Mouse (Mus musculus): ENCODE measurements at regions not wholly inside any gene's neighbourhood (a gene's known extent, or its start where the extent isn't known, plus 50 kb on each side); places are given as distances from the start of the nearest gene placed in this dataset.

DNA sequence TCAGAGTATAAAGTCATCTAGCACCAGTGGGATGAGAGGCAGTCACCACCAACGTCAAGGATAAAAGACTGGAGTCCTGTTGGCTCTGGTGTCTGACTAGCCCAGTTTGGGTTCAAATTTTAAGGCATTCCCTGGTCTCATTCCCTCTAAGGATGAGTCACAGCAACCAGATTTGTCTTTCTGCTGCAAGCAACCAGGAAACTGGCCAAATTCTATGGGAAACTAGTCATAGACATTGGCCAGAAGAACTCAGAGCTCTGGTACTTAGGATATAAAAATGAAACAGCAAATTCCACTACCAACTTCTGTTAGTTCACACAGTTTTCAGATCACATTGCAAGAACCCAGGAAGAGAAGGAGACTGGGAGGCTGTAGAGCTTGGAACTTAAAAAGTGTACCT is 126.2 kb downstream of the Cdca7 start:
- no peak for ATAC-seq
- Histone ChIP-seq H3K9me3 (ENCODE audit: control insufficient read depth, low read length) (no peaks in the 10 kb centered on the region), H3K27me3 (replicated peaks; ENCODE audit: control insufficient read depth, insufficient read depth, low read length) (no peaks in the 10 kb centered on the region), H3K4me3 (ENCODE audit: low read length) (no peak overlapping the region), H3K4me2 (ENCODE audit: low read depth, low read length) (no peak overlapping the region), H3K4me1 (ENCODE audit: control insufficient read depth, insufficient read depth, low read length) (no peaks in the 10 kb centered on the region), H3K9ac (ENCODE audit: low read depth, low read length) (no peak overlapping the region), H3K27ac (ENCODE audit: low read length) (no peak overlapping the region), H3K36me3 (ENCODE audit: control insufficient read depth, insufficient read depth, low read length) (no peaks in the 10 kb centered on the region)
- whole genome bisulfite sequencing, result 74% methylated on average over 1 of the region's 1 CpGs

DNA sequence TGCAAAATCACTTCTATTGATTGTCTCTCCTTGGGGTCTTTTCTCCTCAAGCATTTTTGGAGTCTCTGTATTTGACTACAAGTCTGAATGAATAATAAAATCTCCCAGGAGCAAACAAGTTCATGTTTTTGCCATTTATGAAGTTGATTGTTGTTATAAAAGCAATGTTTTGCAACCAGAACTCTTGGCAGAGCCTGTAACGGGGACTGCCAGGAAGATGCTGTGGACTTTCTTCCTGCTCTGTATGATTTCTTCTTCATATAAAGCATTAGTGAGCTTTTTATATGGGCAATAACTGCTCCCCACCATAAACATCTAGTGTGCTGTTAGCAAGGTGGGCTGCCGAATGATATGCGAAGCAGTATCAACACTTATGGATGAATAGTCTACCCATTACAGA is 136.3 kb downstream of the Cdca7 start:
- Histone ChIP-seq H3K27me3 (replicated peaks; ENCODE audit: control insufficient read depth, insufficient read depth, low read length) (no peaks in the 10 kb centered on the region), H3K27ac (ENCODE audit: low read length) (no peak overlapping the region), H3K4me1 (ENCODE audit: control insufficient read depth, insufficient read depth, low read length) (no peaks in the 10 kb centered on the region), H3K4me3 (ENCODE audit: low read length) (no peak overlapping the region), H3K9ac (ENCODE audit: low read depth, low read length) (no peak overlapping the region), H3K36me3 (ENCODE audit: control insufficient read depth, insufficient read depth, low read length) (no peaks in the 10 kb centered on the region), H3K9me3 (ENCODE audit: control insufficient read depth, low read length) (no peaks in the 10 kb centered on the region), H3K4me2 (ENCODE audit: low read depth, low read length) (no peak overlapping the region)
- 93% methylated on average over 3 of the region's 3 CpGs for WGBS
- no peak for ATAC-seq

DNA sequence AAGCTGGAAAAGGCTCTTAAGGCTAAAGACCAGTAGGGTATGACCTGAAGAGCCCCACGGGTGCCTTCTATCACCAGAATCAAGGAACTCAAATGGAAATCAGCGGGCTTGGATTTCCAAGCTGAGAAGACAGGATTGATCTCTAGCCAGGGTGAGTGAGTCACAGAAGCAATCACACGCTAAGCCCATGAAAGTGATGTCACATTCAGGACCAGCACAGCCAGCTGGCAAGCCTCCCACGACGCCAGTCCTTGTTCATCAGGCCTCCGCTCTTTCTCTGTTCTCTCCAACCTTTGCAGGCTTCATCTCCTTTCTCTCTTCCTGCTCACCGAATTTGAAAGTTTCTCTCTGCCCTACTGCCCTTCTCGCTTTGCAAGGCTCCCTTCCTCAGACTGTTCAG is 138.3 kb downstream of the Cdca7 start:
- Histone ChIP-seq H3K9ac (ENCODE audit: low read depth, low read length) (no peak overlapping the region), H3K4me3 (ENCODE audit: low read length) (no peak overlapping the region), H3K9me3 (ENCODE audit: control insufficient read depth, low read length) (no peaks in the 10 kb centered on the region), H3K27ac (ENCODE audit: low read length) (no peak overlapping the region), H3K27me3 (replicated peaks; ENCODE audit: control insufficient read depth, insufficient read depth, low read length) (no peaks in the 10 kb centered on the region), H3K36me3 (ENCODE audit: control insufficient read depth, insufficient read depth, low read length) (no peaks in the 10 kb centered on the region), H3K4me1 (ENCODE audit: control insufficient read depth, insufficient read depth, low read length) (peaks cover 2% of the 10 kb centered on the region; the same call in 1 of the 2 replicates), H3K4me2 (ENCODE audit: low read depth, low read length) (no peak overlapping the region)
- ATAC-seq, result no peak
- WGBS, result 72% methylated on average over 8 of the region's 8 CpGs

DNA sequence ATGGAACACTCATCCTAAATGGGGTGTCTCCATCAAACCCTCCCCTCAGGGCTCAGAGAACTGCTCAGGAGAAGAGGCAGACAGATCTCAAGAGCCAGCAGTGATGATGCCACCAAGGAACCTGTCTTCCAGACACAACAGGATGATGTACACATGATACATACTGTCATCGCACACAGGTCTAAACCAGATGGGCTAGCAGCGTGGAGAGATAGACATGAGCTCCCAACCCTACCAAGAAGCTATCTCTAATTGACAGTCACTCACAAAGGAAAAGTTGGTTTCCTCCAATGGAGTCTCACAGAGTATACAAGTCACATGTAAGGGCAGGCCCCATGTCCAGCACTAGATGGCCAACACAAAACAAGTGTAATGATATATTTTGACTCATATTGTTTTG is 139.9 kb downstream of the Cdca7 start:
- no peaks in the 10 kb centered on the region for H3K36me3 ChIP-seq (ENCODE audit: control insufficient read depth, insufficient read depth, low read length)
- H3K27ac ChIP-seq (ENCODE audit: low read length), result no peak overlapping the region
- peaks cover 9% of the 10 kb centered on the region for H3K4me1 ChIP-seq (ENCODE audit: control insufficient read depth, insufficient read depth, low read length)
- H3K27me3 ChIP-seq (replicated peaks; ENCODE audit: control insufficient read depth, insufficient read depth, low read length), result no peaks in the 10 kb centered on the region
- ATAC-seq, result no peak
- 91% methylated on average over 2 of the region's 2 CpGs for WGBS
- no peak overlapping the region for H3K4me2 ChIP-seq (ENCODE audit: low read depth, low read length)
- no peak overlapping the region for H3K4me3 ChIP-seq (ENCODE audit: low read length)
- no peaks in the 10 kb centered on the region for H3K9me3 ChIP-seq (ENCODE audit: control insufficient read depth, low read length)
- H3K9ac ChIP-seq (ENCODE audit: low read depth, low read length), result no peak overlapping the region

DNA sequence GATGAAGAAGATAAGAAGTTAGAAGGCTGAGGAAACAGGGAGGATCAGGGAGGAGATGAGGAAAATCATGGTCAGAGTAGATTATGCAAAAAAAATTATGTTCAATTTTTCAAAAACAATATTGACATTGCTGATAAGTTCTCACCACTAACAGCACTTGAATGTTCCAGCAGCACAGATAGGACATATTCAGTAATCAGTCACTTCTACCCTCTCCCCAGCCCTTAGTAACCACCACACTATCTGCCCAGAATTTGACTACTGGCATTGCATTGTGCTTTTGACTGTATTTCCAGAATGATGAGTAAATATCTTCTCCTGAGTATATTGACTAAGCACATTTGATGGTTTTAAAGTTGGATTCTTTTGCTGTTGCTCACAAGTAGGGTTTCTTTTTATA is 140.5 kb downstream of the Cdca7 start:
- H3K36me3 ChIP-seq (ENCODE audit: control insufficient read depth, insufficient read depth, low read length), result no peaks in the 10 kb centered on the region
- no peaks in the 10 kb centered on the region for H3K27me3 ChIP-seq (replicated peaks; ENCODE audit: control insufficient read depth, insufficient read depth, low read length)
- ATAC-seq, result no peak

DNA sequence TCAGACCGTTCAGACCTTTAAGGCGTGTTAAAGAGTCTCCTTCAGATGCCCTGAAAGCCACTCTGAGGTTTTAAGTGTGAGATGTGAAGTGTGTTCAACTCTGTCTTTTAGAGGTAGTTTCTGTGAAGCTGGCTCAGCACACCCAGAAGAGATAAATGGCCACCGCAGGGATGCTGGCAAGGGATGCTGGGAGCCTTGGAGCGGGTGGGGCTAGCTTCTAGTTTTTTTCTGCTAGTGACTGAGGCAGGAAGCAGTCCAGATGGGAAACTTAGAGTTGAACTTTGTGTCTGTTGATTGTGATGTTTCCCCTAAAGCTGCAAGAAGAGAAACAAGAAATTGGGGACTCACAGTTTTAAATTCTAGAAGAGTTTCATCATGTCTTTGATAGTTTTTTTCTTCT is 143.5 kb downstream of the Cdca7 start:
- WGBS, result 48% methylated on average over 4 of the region's 4 CpGs
- H3K4me3 ChIP-seq (ENCODE audit: low read length), result no peak overlapping the region

More for the DNA sequence above, 140.5 kb downstream of the Cdca7 start:
- Histone ChIP-seq H3K4me2 (ENCODE audit: low read depth, low read length) (no peak overlapping the region), H3K27ac (ENCODE audit: low read length) (no peak overlapping the region), H3K4me1 (ENCODE audit: control insufficient read depth, insufficient read depth, low read length) (peaks cover 9% of the 10 kb centered on the region), H3K9ac (ENCODE audit: low read depth, low read length) (no peak overlapping the region), H3K4me3 (ENCODE audit: low read length) (no peak overlapping the region), H3K9me3 (ENCODE audit: control insufficient read depth, low read length) (no peaks in the 10 kb centered on the region)

DNA sequence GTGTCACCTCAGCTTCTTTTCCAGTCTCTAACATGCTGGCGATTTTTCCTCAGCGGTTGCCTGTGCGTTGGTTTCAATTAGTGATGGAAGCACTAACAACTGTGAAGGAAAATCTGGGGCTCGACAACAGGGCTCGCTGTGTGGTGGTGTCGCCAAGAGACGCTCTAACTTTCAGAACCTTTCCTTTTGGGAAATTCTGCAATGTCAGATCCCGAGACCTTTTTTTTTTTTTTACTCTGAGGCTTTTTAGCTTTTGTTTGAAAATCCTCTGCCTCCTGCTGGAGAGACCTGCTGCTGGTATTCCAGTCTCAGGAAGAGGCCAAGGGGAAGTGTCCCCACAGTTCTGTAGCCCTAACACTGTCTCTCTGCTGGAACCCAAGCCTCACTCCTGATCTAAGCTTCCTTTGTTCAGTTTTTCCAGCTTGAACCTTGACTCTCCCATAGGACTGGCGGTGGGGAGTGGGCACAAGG is 144.3 kb downstream of the Cdca7 start:
- Histone ChIP-seq H3K27me3 (replicated peaks; ENCODE audit: control insufficient read depth, insufficient read depth, low read length) (no peaks in the 10 kb centered on the region), H3K4me2 (ENCODE audit: low read depth, low read length) (peak overlapping the region; percentile 31), H3K36me3 (ENCODE audit: control insufficient read depth, insufficient read depth, low read length) (no peaks in the 10 kb centered on the region), H3K4me1 (ENCODE audit: control insufficient read depth, insufficient read depth, low read length) (peaks cover 9% of the 10 kb centered on the region), H3K9me3 (ENCODE audit: control insufficient read depth, low read length) (no peaks in the 10 kb centered on the region), H3K9ac (ENCODE audit: low read depth, low read length) (0 out of 2 replicates have a peak overlapping the region, but pooled peaks have one; percentile 29), H3K27ac (ENCODE audit: low read length) (no peak overlapping the region), H3K4me3 (ENCODE audit: low read length) (peak overlapping the region; percentile 0; the same call in 1 of the 2 replicates)
- ATAC-seq, result no peak
- WGBS, result 12% methylated on average over 9 of the region's 9 CpGs

More for the DNA sequence above, 143.5 kb downstream of the Cdca7 start:
- Histone ChIP-seq H3K36me3 (ENCODE audit: control insufficient read depth, insufficient read depth, low read length) (no peaks in the 10 kb centered on the region), H3K4me1 (ENCODE audit: control insufficient read depth, insufficient read depth, low read length) (peaks cover 9% of the 10 kb centered on the region), H3K9ac (ENCODE audit: low read depth, low read length) (no peak overlapping the region), H3K27me3 (replicated peaks; ENCODE audit: control insufficient read depth, insufficient read depth, low read length) (no peaks in the 10 kb centered on the region), H3K4me2 (ENCODE audit: low read depth, low read length) (no peak overlapping the region), H3K27ac (ENCODE audit: low read length) (no peak overlapping the region), H3K9me3 (ENCODE audit: control insufficient read depth, low read length) (no peaks in the 10 kb centered on the region)
- ATAC-seq, result no peak

DNA sequence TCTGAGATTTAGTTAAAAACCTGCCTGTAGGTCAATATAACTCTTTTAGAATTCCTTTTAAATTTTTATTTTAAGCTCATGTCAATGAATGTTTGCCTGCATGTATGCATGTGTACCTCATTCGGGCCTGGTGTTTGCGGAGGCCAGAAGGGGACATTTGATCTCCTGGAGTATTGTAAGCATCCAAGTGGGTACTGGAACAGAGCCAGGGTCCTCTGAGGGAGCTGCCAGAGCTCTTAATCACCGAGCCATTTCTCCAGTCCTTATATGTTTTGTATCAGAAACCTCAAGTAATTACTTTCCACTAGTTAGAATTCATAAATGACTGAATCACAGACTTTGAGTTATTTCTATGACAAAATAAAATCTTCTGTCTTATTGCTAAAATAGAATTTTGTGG is 152.0 kb downstream of the Cdca7 start:
- no peak for ATAC-seq
- H3K9me3 ChIP-seq (ENCODE audit: control insufficient read depth, low read length), result no peaks in the 10 kb centered on the region
- H3K36me3 ChIP-seq (ENCODE audit: control insufficient read depth, insufficient read depth, low read length), result no peaks in the 10 kb centered on the region
- H3K27me3 ChIP-seq (replicated peaks; ENCODE audit: control insufficient read depth, insufficient read depth, low read length), result no peaks in the 10 kb centered on the region
- H3K4me2 ChIP-seq (ENCODE audit: low read depth, low read length), result no peak overlapping the region
- no peak overlapping the region for H3K27ac ChIP-seq (ENCODE audit: low read length)
- 55% methylated on average over 3 of the region's 3 CpGs for WGBS
- 0 out of 2 replicates have a peak, but pooled peaks cover 2% of the 10 kb centered on the region for H3K4me1 ChIP-seq (ENCODE audit: control insufficient read depth, insufficient read depth, low read length)
- H3K9ac ChIP-seq (ENCODE audit: low read depth, low read length), result no peak overlapping the region
- H3K4me3 ChIP-seq (ENCODE audit: low read length), result no peak overlapping the region

DNA sequence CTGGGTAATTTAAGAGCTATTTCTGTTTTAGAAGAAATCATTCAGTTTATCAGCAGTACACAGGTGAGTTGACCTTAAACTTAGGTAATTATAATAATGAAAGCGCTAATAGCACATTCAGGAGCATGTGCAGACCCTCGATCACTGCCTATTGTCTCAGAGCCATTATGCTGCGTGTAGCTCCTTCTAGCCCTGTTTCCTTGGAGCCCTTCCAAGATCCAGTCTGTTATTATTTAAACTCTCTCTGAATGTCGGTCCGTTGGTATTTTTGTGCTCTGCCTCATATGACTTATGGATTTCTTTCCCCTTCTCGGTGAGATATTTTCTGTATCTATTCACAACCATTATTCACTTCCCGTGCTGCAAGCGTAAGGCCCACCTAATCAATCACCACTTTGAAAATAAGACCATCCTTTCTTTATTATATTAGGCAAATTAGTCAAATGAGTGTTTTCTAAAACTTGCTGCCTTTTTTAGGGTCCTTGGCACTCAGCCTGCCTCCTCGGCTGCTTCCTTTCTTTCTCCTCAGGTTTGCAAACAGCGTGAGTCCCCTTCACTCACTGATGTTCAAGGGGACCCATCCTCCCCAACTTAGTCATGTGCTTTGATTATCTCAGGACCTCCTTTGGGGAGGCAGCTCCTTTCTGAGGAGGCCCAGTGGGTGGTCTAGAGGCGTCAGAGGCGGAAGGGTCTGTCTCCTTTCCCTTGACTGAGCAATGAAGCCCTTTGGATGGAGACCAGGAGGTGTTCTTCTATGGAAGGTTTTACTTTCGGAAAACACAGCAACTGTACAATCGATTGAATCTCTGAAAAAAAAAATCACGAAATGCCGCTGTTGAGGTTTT is 152.9 kb downstream of the Cdca7 start:
- H3K4me2 ChIP-seq (ENCODE audit: low read depth, low read length), result no peak overlapping the region
- H3K27me3 ChIP-seq (replicated peaks; ENCODE audit: control insufficient read depth, insufficient read depth, low read length), result no peaks in the 10 kb centered on the region
- H3K4me1 ChIP-seq (ENCODE audit: control insufficient read depth, insufficient read depth, low read length), result 0 out of 2 replicates have a peak, but pooled peaks cover 2% of the 10 kb centered on the region
- H3K9me3 ChIP-seq (ENCODE audit: control insufficient read depth, low read length), result no peaks in the 10 kb centered on the region
- peak overlapping the region; percentile 6; the same call in 1 of the 2 replicates for H3K27ac ChIP-seq (ENCODE audit: low read length)
- ATAC-seq, result no peak
- WGBS, result 41% methylated on average over 16 of the region's 16 CpGs
- H3K9ac ChIP-seq (ENCODE audit: low read depth, low read length), result no peak overlapping the region
- H3K4me3 ChIP-seq (ENCODE audit: low read length), result no peak overlapping the region
- no peaks in the 10 kb centered on the region for H3K36me3 ChIP-seq (ENCODE audit: control insufficient read depth, insufficient read depth, low read length)
